8 mouse cellular contexts compared by ENCODE assay signal in the genomic region with DNA sequence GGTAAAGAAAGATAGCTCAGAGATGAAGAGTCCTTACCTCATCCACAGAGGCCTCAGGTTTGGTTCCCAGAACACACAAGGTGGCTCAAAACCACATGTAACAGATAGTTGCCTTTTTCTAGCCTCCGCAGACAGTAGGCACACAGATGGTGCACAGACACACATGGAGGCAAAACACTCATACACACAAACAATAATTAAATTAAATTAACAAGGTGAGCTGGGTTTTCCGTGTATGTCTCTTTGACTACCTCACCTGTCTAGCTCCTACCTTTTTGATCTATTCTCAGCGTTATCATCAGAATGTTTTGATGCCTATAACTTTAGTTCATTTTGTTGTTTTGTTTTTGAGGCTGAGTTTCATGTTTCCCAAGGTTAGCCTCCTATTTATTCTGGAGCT. TPM values are rescaled to one million over a fixed set of nuclear protein-coding genes. Genes with fewer than 3 reads are reported as not detected.
DNase-seq lines count a peak whose midpoint lies in the region; ATAC-seq and TF ChIP-seq lines count a peak whose summit lies in the region.

A gene (minus strand): TSS at position 101 of the 400 bp plus-strand sequence.

- intact Hi-C loops in left cerebral cortex, postnatal 10 days (cut with DNase I) = no loop called here

- H3K36me3 ChIP-seq in embryonic facial prominence, embryonic 11.5 days (replicated peaks; ENCODE audit: control insufficient read depth, insufficient read depth, low read depth, low read length) = no peaks in the 10 kb centered on the region
- no peaks in the 10 kb centered on the region for H3K36me3 ChIP-seq in heart, embryonic 13.5 days

- H3K4me1 ChIP-seq in lung, adult 2 months (ENCODE audit: control insufficient read depth, insufficient read depth, low read length) = no peaks in the 10 kb centered on the region
- no peaks in the 10 kb centered on the region for H3K4me1 ChIP-seq in embryonic facial prominence, embryonic 11.5 days (ENCODE audit: control insufficient read depth, insufficient read depth, low read length)
- H3K4me1 ChIP-seq in heart, embryonic 13.5 days = peaks cover 6% of the 10 kb centered on the region

- DNase-seq in lung, adult 2 months = no peak
- DNase-seq in lung, postnatal 25 days (ENCODE audit: low spot score) = no peak
- no peak for DNase-seq in embryonic facial prominence, embryonic 11.5 days (ENCODE audit: low spot score)
- no peak for DNase-seq in left cerebral cortex, postnatal 10 days (ENCODE audit: extremely low spot score in 1 of 2, low spot score in 2 of 2)
- no peak for DNase-seq in MN1 (ENCODE audit: low spot score)

- no peak within 1 kb of the TSS for H3K9ac ChIP-seq in embryonic facial prominence, embryonic 11.5 days (replicated peaks; ENCODE audit: low read length)
- H3K9ac ChIP-seq in heart, embryonic 13.5 days = no peak within 1 kb of the TSS

- TF ChIP-seq CTCF in lung, adult 2 months (IDR thresholded peaks at IDR 0.05; ENCODE audit: insufficient read depth, low read length) = no peak

- 86% methylated on average over 3 of the region's 3 CpGs for WGBS in lung, adult 2 months
- WGBS in embryonic facial prominence, embryonic 11.5 days = 82% methylated on average over 3 of the region's 3 CpGs
- WGBS in heart, embryonic 13.5 days = 77% methylated on average over 3 of the region's 3 CpGs

- H3K9me3 ChIP-seq in embryonic facial prominence, embryonic 11.5 days (replicated peaks; ENCODE audit: control insufficient read depth, low read length) = no peaks in the 10 kb centered on the region
- no peaks in the 10 kb centered on the region for H3K9me3 ChIP-seq in heart, embryonic 13.5 days

- no peak within 1 kb of the TSS for H3K4me2 ChIP-seq in embryonic facial prominence, embryonic 11.5 days (ENCODE audit: low read depth, low read length)
- H3K4me2 ChIP-seq in heart, embryonic 13.5 days = no peak within 1 kb of the TSS

- no peak within 1 kb of the TSS for H3K27ac ChIP-seq in embryonic facial prominence, embryonic 11.5 days (replicated peaks; ENCODE audit: low read depth, low read length)
- H3K27ac ChIP-seq in heart, embryonic 13.5 days (replicated peaks) = no peak within 1 kb of the TSS

- no peaks in the 10 kb centered on the region for H3K27me3 ChIP-seq in embryonic facial prominence, embryonic 11.5 days (ENCODE audit: control insufficient read depth, insufficient read depth, low read length)
- H3K27me3 ChIP-seq in heart, embryonic 13.5 days (replicated peaks) = no peaks in the 10 kb centered on the region

- TF ChIP-seq POLR2A in lung, adult 2 months (IDR thresholded peaks at IDR 0.05; ENCODE audit: borderline replicate concordance, extremely low read depth, low read depth, low read length) = no peak

- no peak within 1 kb of the TSS for H3K4me3 ChIP-seq in lung, adult 2 months (replicated peaks; ENCODE audit: extremely low read depth, low read depth, low read length)
- no peak within 1 kb of the TSS for H3K4me3 ChIP-seq in embryonic facial prominence, embryonic 11.5 days (ENCODE audit: low read depth, low read length)
- no peak within 1 kb of the TSS for H3K4me3 ChIP-seq in heart, embryonic 13.5 days

- ATAC-seq in embryonic facial prominence, embryonic 11.5 days (replicated peaks; ENCODE audit: insufficient number of reproducible peaks, low FRiP score, low TSS enrichment, low read depth) = no peak
- ATAC-seq in heart, embryonic 13.5 days (ENCODE audit: extremely low read depth, insufficient number of reproducible peaks, low FRiP score, low TSS enrichment) = no peak
- ATAC-seq in monocyte, adult 5-6 weeks (replicated peaks; ENCODE audit: insufficient number of reproducible peaks, low FRiP score, low TSS enrichment, poor library complexity, severe bottlenecking) = no peak
- no peak for ATAC-seq in cerebellum, adult (ENCODE audit: insufficient number of reproducible peaks, low FRiP score, low TSS enrichment)

RNA-seq across cellular contexts. Expression of the gene that starts here (rescaled TPM):
- polyA plus RNA-seq in lung, adult 2 months (2012; rRNA removed) = 101 and 113 TPM in 2 replicates
- polyA plus RNA-seq in embryonic facial prominence, embryonic 11.5 days (2014; fragmentation: Nextera tagmentation; extraction: Ambion mirVana) = 48.6 and 51.0 TPM in 2 replicates
- polyA plus RNA-seq in heart, embryonic 13.5 days (2015; fragmentation: Nextera tagmentation; extraction: Ambion mirVana) = 43.8 and 46.5 TPM in 2 replicates
- 10 to 100 TPM; 13.8 to 14.5 TPM for total RNA-seq in left cerebral cortex, postnatal 10 days (2021)
- 46.7 to 78.6 TPM (median 62.1 TPM) in 3 replicates for total RNA-seq in monocyte, adult 5-6 weeks (2017)
